Mouse (Mus musculus) cerebellum, adult 2 months (tissue): ENCODE data around the gene Lsp1. TPM values are rescaled to one million over a fixed set of nuclear protein-coding genes. Genes with fewer than 3 reads are reported as not detected.

Experiments
- DNase-seq, 2 experiments: peaks; one replicate each; pipeline ENCODE4 v3.0.0; 2021
- H3K27ac ChIP-seq: fragments of 200-500 bp; 2 replicates; pipeline ENCODE4 v1.5.1; 2012; ENCODE audit warnings: low read length, control low read depth, inconsistent platforms; ENCODE audit not compliant: insufficient read depth
- H3K27me3 ChIP-seq: fragments of 200-500 bp; 2 replicates; pipeline ENCODE4 v1.6.1; 2012; ENCODE audit warnings: inconsistent platforms, mild to moderate bottlenecking, low read length, moderate library complexity; ENCODE audit not compliant: control insufficient read depth, insufficient read depth
- H3K4me1 ChIP-seq: fragments of 200-500 bp; 2 replicates; pipeline ENCODE4 v1.6.1; 2011; ENCODE audit warnings: low read length; ENCODE audit not compliant: control insufficient read depth, insufficient read depth
- H3K4me3 ChIP-seq: fragments of 200-500 bp; replicated peaks from 2 replicates; pipeline ENCODE3; 2011; ENCODE audit warnings: mild to moderate bottlenecking, low read depth, low read length, control low read depth; ENCODE audit not compliant: insufficient read depth
- CTCF ChIP-seq: fragments of 200-500 bp; IDR thresholded peaks from 2 replicates; pipeline ENCODE4 v1.5.1; 2011; ENCODE audit warnings: low read depth, mild to moderate bottlenecking, control low read depth, low read length, moderate library complexity, borderline replicate concordance; ENCODE audit not compliant: insufficient read depth
- POLR2A ChIP-seq: fragments of 200-500 bp; IDR thresholded peaks from 2 replicates; pipeline ENCODE4 v1.6.1; 2011; ENCODE audit warnings: low read length, control low read depth, borderline replicate concordance; ENCODE audit not compliant: insufficient read depth
- WGBS: fragments of 180-500 bp; shearing (Covaris S2); methylation state at CpG from one replicate; pipeline ENCODE4 v1.1.7; 2018; 5-methylcytosine and 5-hydroxymethylcytosine counted together
- polyA plus RNA-seq: library from polyadenylated mRNA; depleted of rRNA; stranded (reverse); fragments of >200 nt; gene quantifications from 2 replicates; pipeline ENCODE4 v1.2.3, GENCODE M21; 2012

Lsp1 gene
- polyA plus RNA-seq, 1 experiment, result 5.9 TPM

GRCm38 (mm10) chr7:142499010-142499721 lies 38.6 kb downstream of the Lsp1 start:
- Histone ChIP-seq H3K27me3 (no peaks in the 10 kb centered on the region), H3K4me1 (no peaks in the 10 kb centered on the region), H3K4me3 (no peak overlapping the region), H3K27ac (no peak overlapping the region)
- TF ChIP-seq POLR2A (no peak), CTCF (no peak)
- 89% methylated on average over 5 of the region's 5 CpGs for WGBS
- no peak for DNase-seq

DNA sequence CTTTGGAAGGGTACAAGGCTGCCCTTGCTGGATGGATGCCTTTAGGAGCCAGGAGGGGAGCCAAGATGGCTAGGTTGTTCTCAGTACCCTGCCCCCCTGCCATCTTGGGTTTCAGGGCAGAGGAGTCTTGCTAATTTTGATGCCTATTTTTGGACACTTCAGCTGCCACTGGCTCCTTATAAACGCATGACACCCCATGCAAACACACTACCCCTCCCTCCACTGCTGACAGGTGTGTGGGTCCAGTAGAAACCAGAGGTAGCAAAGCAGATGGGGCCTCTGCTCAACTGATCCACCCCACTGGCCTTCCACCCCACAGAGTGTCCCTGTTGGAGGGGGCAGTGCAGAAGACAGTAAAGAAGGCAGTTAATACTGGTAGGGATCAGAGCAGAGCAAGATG lies 39.4 kb downstream of the Lsp1 start:
- DNase-seq, result no peak
- H3K27me3 ChIP-seq, result no peaks in the 10 kb centered on the region
- WGBS, result 56% methylated on average over 1 of the region's 1 CpGs
- no peak overlapping the region for H3K27ac ChIP-seq
- no peak overlapping the region for H3K4me3 ChIP-seq
- no peaks in the 10 kb centered on the region for H3K4me1 ChIP-seq
- no peak for TF ChIP-seq POLR2A
- TF ChIP-seq CTCF, result no peak

DNA sequence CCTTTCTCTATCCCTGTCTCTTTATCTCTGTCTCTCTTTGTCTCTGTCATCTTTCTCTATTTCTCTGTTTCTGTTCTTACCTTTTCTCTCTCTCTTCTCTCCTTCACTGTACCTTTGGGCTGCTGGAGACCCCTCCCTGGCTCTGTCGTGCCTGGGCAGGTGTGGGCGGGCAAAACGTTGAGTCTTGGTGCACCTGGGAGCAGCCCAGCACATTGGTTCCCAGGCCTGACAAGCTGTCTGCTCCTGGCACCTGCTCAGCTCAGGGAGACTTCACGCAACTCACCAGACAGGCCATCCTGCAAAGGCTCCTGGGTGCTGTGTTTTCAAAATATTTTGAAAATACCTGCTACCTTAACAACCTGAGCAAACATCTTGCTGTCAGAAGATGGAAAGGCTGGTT lies 42.6 kb downstream of the Lsp1 start:
- Histone ChIP-seq H3K4me3 (no peak overlapping the region), H3K27me3 (no peaks in the 10 kb centered on the region), H3K4me1 (no peaks in the 10 kb centered on the region), H3K27ac (no peak overlapping the region)
- TF ChIP-seq CTCF, result no peak
- DNase-seq, result no peak
- WGBS, result 76% methylated on average over 4 of the region's 4 CpGs

- Histone ChIP-seq H3K27ac (no peak overlapping the region), H3K4me1 (no peaks in the 10 kb centered on the region), H3K4me3 (no peak overlapping the region), H3K27me3 (no peaks in the 10 kb centered on the region)
- 65% methylated on average over 2 of the region's 2 CpGs for WGBS
- no peak for DNase-seq
- TF ChIP-seq POLR2A (no peak), CTCF (no peak)
These were observed 45.3 kb downstream of the Lsp1 start for GRCm38 (mm10) chr7:142505942-142506341.

DNA sequence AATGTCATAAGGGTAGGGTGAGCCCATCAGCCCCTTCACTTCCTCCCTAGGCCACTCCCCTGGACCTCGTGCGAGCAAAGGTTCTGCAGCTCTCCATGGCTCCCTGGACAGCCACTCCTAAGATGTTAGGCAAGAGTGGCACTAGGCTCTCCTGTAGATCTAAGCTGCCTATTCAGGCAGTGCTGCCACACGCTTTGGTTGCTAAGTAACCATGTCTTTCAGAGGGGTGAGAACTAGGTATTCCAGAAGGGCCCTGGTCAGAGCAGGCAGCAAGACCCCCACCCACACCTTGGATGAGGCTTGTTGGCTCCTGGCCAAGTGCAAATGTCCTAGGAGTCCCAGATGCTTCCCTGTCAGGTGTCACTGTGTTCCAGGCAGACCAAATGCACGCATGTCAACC lies 45.9 kb downstream of the Lsp1 start:
- no peaks in the 10 kb centered on the region for H3K4me1 ChIP-seq
- H3K27ac ChIP-seq, result no peak overlapping the region
- TF ChIP-seq CTCF (no peak), POLR2A (no peak)
- 55% methylated on average over 4 of the region's 4 CpGs for WGBS
- no peak for DNase-seq
- H3K27me3 ChIP-seq, result no peaks in the 10 kb centered on the region
- no peak overlapping the region for H3K4me3 ChIP-seq

GRCm38 (mm10) chr7:142507453-142507852 lies 46.8 kb downstream of the Lsp1 start:
- no peak overlapping the region for H3K27ac ChIP-seq
- no peak for DNase-seq
- H3K4me3 ChIP-seq, result no peak overlapping the region
- no peak for TF ChIP-seq CTCF
- TF ChIP-seq POLR2A, result no peak
- no peaks in the 10 kb centered on the region for H3K4me1 ChIP-seq
- H3K27me3 ChIP-seq, result no peaks in the 10 kb centered on the region
- 79% methylated on average over 9 of the region's 9 CpGs for WGBS

- 59% methylated on average over 14 of the region's 14 CpGs for WGBS
- Histone ChIP-seq H3K4me1 (no peaks in the 10 kb centered on the region), H3K27ac (no peak overlapping the region), H3K27me3 (no peaks in the 10 kb centered on the region), H3K4me3 (no peak overlapping the region)
- DNase-seq, result no peak
- TF ChIP-seq CTCF, result no peak
- TF ChIP-seq POLR2A, result no peak
These were observed 48.9 kb downstream of the Lsp1 start for GRCm38 (mm10) chr7:142509518-142509917.

DNA sequence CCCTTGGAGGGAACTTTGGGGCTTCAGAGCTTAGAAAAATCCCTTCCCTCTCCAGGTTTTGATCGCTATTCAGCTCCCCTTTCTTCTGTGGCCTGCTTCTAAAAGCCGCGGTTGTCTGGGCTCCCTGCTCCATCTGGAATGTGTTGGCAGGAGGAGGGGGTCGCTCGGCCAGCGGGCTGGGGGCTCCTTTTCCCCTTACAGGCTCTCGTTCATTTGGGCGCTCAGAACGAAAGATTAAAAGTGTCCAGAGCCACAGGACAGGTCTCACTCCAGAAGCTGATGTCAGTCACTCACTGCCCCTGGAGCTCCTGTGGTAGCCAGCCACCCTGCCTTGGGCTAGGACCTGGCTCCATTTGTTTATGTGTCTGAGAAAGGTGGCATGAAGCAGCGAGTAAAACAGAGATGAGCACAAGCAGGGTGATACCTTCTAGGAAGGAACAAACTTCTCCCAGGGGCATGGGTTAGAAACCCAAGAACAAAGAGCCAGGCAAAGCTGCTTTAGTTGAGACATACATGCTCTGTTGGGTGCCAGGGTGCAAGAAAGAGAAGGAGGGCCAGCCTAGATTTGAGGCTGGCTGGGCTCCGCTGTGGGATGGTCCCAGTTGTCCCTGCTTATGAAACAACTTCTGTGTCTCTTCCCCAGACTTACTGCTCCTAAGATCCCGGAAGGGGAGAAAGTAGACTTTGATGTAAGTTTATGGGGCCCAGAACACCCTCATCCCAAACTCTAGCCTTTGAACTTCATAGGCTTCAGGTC lies 49.6 kb downstream of the Lsp1 start:
- Histone ChIP-seq H3K4me1 (no peaks in the 10 kb centered on the region), H3K27ac (no peak overlapping the region), H3K27me3 (no peaks in the 10 kb centered on the region), H3K4me3 (no peak overlapping the region)
- WGBS, result 30% methylated on average over 12 of the region's 12 CpGs
- no peak for DNase-seq
- TF ChIP-seq POLR2A, result no peak
- TF ChIP-seq CTCF, result no peak
